In genomic region chr2:38023054-38023740, GRCm38 (mm10) we compare ENCODE assay signal across 16 mouse cellular contexts.
A peak's percentile ranks its signal among the peaks of the same experiment; 100 is the strongest.
DNase-seq lines count a peak whose midpoint lies in the region; ATAC-seq lines count a peak whose summit lies in the region.
"Had no signal": no experiment of that assay in that cellular context is flagged by ENCODE, and none has a peak within 500 bp of the region (broad histone marks: within the 10 kb centered on the region; RNA-seq: fewer than 3 reads in every experiment).

No protein-coding gene starts in this region.

- H3K36me3 ChIP-seq in forebrain, embryonic 16.5 days (ENCODE audit: control insufficient read depth, insufficient read depth) = no peaks in the 10 kb centered on the region
- H3K36me3 ChIP-seq in forebrain, embryonic 10.5 days (replicated peaks) = no peaks in the 10 kb centered on the region
- H3K36me3 ChIP-seq: embryonic facial prominence, embryonic 15.5 days; heart, embryonic 13.5 days; hindbrain, embryonic 12.5 days; liver, embryonic 12.5 days; midbrain, embryonic 15.5 days had no signal

- no peaks in the 10 kb centered on the region for H3K9me3 ChIP-seq in forebrain, embryonic 16.5 days (ENCODE audit: control insufficient read depth, low read length)
- H3K9me3 ChIP-seq in forebrain, embryonic 10.5 days = no peaks in the 10 kb centered on the region
- H3K9me3 ChIP-seq: embryonic facial prominence, embryonic 15.5 days; G1E; heart, embryonic 13.5 days; hindbrain, embryonic 12.5 days; liver, embryonic 12.5 days; midbrain, embryonic 15.5 days had no signal

- H3K4me2 ChIP-seq in forebrain, embryonic 16.5 days (ENCODE audit: low read length) = no peak overlapping the region
- H3K4me2 ChIP-seq: embryonic facial prominence, embryonic 15.5 days; heart, embryonic 13.5 days; hindbrain, embryonic 12.5 days; liver, embryonic 12.5 days; midbrain, embryonic 15.5 days had no signal

- no peak overlapping the region for H3K9ac ChIP-seq in forebrain, embryonic 16.5 days (replicated peaks; ENCODE audit: low read depth, low read length)
- H3K9ac ChIP-seq: embryonic facial prominence, embryonic 15.5 days; heart, embryonic 13.5 days; hindbrain, embryonic 12.5 days; liver, embryonic 12.5 days; midbrain, embryonic 15.5 days had no signal

- H3K4me3 ChIP-seq in forebrain, embryonic 16.5 days (replicated peaks; ENCODE audit: low read length) = no peak overlapping the region
- no peak overlapping the region for H3K4me3 ChIP-seq in forebrain, embryonic 10.5 days
- H3K4me3 ChIP-seq: embryonic facial prominence, embryonic 15.5 days; heart, embryonic 13.5 days; hindbrain, embryonic 12.5 days; liver, embryonic 12.5 days; midbrain, embryonic 15.5 days had no signal

- DNase-seq in forebrain, embryonic 10.5 days (ENCODE audit: extremely low spot score, low spot score) = no peak
- peak; percentile 49 for DNase-seq in right cerebral cortex, adult 18-20 months
- DNase-seq in right cerebral cortex, postnatal 14 days = no peak
- DNase-seq in cerebellum, postnatal 25 days = peak; percentile 79 to 81
- no peak for DNase-seq in retina, embryonic 14.5 days (ENCODE audit: low spot score)
- DNase-seq in lung, adult 18-20 months = no peak
- DNase-seq in c-Kit-positive CD71-positive TER-119-positive erythroid progenitor cells, embryonic 14.5 days (ENCODE audit: low spot score) = no peak
- DNase-seq: gastrocnemius, postnatal 14 days; lung, postnatal 4 days had no signal

- peak overlapping the region; percentile 7; the same call in 1 of the 2 replicates for H3K27ac ChIP-seq in forebrain, embryonic 16.5 days (ENCODE audit: low read length)
- no peak overlapping the region for H3K27ac ChIP-seq in forebrain, embryonic 10.5 days
- H3K27ac ChIP-seq: embryonic facial prominence, embryonic 15.5 days; heart, embryonic 13.5 days; hindbrain, embryonic 12.5 days; liver, embryonic 12.5 days; midbrain, embryonic 15.5 days had no signal

- no peaks in the 10 kb centered on the region for H3K27me3 ChIP-seq in forebrain, embryonic 16.5 days (replicated peaks; ENCODE audit: control insufficient read depth, insufficient read depth, low read length)
- no peaks in the 10 kb centered on the region for H3K27me3 ChIP-seq in forebrain, embryonic 10.5 days (ENCODE audit: poor library complexity, severe bottlenecking)
- H3K27me3 ChIP-seq: embryonic facial prominence, embryonic 15.5 days; heart, embryonic 13.5 days; hindbrain, embryonic 12.5 days; liver, embryonic 12.5 days; midbrain, embryonic 15.5 days had no signal

- peak; percentile 84 for ATAC-seq in forebrain, embryonic 16.5 days
- ATAC-seq: liver, embryonic 12.5 days; midbrain, embryonic 15.5 days had no signal

- H3K4me1 ChIP-seq in forebrain, embryonic 16.5 days (replicated peaks; ENCODE audit: control insufficient read depth, insufficient read depth, low read length) = peaks cover 11% of the 10 kb centered on the region; the same call in 1 of the 2 replicates
- peaks cover 20% of the 10 kb centered on the region for H3K4me1 ChIP-seq in forebrain, embryonic 10.5 days
- H3K4me1 ChIP-seq: embryonic facial prominence, embryonic 15.5 days; hindbrain, embryonic 12.5 days had no signal

- WGBS in forebrain, embryonic 16.5 days = 53% methylated on average over 9 of the region's 9 CpGs
- 87% methylated on average over 9 of the region's 9 CpGs for whole genome bisulfite sequencing in forebrain, embryonic 10.5 days

Comparison
In these comparisons a context has a peak if more than half of its experiments do, and no peak if none do; other contexts are left out.
1. DNase-seq: peak in right cerebral cortex, adult 18-20 months (single experiment) and cerebellum, postnatal 25 days (2 of 2); none in forebrain, embryonic 10.5 days (single experiment), right cerebral cortex, postnatal 14 days (single experiment), retina, embryonic 14.5 days (single experiment), lung, adult 18-20 months (0 of 2) and c-Kit-positive CD71-positive TER-119-positive erythroid progenitor cells, embryonic 14.5 days (single experiment).